Mouse (Mus musculus) cerebellum, adult 2 months (tissue): Measurements from ENCODE around the gene S1pr2.

Experiments
- CTCF ChIP-seq: fragments of 200-500 bp; IDR thresholded peaks from 2 replicates; pipeline ENCODE4 v1.5.1; 2011; ENCODE audit warnings: low read depth, mild to moderate bottlenecking, control low read depth, low read length, moderate library complexity, borderline replicate concordance; ENCODE audit not compliant: insufficient read depth
- POLR2A ChIP-seq: fragments of 200-500 bp; IDR thresholded peaks from 2 replicates; pipeline ENCODE4 v1.6.1; 2011; ENCODE audit warnings: low read length, control low read depth, borderline replicate concordance; ENCODE audit not compliant: insufficient read depth

- TF ChIP-seq POLR2A = no peak
- TF ChIP-seq CTCF = no peak
These were observed 14.3 kb upstream of the S1pr2 start for GRCm38 (mm10) chr9:20990861-20991260.
